Mouse (Mus musculus): ENCODE data around the gene Scin.
A peak's percentile ranks its signal among the peaks of the same experiment; 100 is the strongest.

Gene Scin

DNA sequence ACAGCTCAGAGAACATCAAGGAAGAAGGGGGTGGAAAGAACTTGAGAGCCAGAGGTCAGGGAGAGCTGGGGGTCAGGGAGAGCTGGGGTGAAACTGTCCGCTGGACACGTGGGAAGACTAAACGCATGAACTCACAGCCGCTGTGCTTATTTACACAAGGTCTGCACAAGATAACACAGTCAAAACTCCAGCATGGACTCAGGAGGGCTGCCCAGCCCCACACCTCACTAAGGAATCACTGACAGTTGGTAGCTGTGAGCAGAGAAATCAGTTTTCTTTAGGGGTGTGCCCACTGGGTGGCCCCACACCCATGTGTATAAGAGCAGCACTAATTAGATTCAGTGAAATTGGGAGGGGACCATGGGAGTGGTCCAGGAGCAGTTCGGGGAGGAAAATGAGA, 27.2 kb downstream of the Scin start:
- DNase-seq: no peak

- DNase-seq: no peak
Measured at GRCm38 (mm10) chr12:40104750-40105149, 29.3 kb downstream of the Scin start.

DNA sequence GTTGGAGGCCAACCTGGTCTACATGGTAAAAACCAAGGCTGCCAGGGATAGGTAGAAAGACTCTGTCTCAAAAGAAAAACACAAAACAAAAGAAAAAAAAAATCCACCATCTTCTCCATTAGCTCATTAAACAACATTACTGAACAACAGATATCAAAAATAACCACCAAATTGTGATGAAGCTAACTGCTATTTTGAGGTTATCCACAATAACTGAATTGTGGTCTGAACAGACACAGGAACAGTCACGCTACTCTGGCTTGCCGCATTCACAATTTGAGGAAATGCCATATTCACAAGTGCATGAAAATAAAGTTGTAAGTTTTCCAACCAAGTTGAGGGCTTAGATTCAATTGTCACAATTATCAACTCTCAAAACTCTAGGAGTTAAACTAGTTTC, 31.7 kb downstream of the Scin start:
- no peak for DNase-seq

DNA sequence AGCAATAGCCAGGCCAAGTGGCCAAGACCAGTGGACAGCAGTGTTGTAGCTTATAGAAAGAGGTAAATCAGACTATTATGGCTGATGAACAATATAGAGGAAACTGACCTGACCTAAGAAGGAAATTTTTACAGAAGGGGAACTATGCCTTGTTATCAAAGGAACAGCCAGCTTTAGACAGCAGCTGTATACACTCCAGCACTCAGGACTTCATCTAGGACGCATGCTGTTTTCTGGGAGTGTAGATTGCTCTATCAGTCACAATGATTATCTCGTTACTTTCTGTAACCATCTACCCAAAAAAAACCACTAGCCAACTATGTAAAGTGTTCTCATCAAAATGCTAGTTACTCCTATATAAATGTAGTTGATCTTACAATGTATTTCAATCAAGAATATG, 34.6 kb downstream of the Scin start:
- DNase-seq: no peak

GRCm38 (mm10) chr12:40097449-40097848, 36.6 kb downstream of the Scin start:
- DNase-seq: no peak

- DNase-seq: no peak
Measured at GRCm38 (mm10) chr12:40097023-40097422, 37.0 kb downstream of the Scin start.

DNA sequence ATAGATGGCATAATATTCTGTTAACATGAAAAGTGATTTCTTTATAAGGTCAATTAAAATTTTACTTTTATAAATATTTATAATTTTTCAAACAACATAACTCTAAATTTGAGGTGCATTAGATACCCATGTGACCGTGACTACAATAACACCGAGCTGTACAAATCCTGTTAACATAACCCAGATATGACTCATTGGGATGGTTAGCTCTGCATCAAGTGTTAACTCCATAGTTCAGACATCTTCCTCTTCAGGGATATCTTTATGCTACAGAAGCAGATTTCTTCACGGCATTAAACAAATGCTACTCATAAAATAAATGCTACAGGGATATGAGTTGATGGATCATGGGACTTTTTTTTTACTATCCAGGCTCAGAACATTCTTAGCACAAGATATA, 37.6 kb downstream of the Scin start:
- no peak for DNase-seq

DNA sequence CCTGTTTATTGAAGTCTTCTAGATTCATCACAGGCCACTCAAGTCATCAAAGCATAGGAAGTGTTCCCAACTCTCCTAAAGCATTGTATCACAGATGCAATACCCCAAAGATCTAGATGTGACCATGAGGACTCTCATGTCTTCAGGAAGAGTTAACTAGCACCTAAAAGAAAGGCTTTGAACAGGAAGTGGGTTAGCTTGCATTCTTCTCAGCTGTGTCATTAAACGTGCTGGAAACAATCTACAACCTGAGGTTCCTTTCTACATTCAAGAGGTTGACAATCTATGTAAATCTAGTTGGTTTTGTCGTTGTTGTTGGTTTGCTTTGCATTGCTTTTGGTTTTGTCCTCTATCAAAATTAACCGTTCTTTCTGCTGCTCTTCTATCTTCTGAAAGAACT, 44.0 kb downstream of the Scin start:
- DNase-seq: no peak

DNA sequence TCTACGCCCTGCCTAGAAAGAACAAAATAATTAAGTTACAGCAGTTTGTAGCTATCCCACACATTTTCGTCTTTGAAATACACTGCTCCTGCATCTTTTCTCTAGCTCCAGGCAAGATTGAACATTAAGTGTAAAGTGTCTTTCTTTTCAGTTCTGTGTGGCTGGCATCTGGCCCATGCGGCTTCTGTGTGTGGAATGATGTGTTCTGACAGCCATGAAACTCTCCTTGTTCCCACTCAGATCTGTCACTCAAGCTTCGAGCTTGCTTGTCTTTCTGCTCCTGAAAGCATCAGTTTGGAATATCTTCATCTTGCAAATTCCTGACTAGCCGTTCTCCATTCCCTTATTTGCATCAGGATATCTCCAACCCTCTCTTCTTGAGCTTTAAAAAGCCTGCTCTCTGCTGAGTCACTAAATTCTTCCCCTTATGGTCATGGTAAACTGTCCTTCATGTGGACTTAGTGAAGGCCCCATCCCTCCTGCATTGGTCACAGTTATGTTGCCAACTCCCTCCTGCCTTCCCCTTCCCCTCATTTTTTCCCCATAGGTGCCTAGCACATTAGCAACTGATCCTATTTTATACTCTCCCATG, 48.2 kb downstream of the Scin start:
- no peak for DNase-seq

DNA sequence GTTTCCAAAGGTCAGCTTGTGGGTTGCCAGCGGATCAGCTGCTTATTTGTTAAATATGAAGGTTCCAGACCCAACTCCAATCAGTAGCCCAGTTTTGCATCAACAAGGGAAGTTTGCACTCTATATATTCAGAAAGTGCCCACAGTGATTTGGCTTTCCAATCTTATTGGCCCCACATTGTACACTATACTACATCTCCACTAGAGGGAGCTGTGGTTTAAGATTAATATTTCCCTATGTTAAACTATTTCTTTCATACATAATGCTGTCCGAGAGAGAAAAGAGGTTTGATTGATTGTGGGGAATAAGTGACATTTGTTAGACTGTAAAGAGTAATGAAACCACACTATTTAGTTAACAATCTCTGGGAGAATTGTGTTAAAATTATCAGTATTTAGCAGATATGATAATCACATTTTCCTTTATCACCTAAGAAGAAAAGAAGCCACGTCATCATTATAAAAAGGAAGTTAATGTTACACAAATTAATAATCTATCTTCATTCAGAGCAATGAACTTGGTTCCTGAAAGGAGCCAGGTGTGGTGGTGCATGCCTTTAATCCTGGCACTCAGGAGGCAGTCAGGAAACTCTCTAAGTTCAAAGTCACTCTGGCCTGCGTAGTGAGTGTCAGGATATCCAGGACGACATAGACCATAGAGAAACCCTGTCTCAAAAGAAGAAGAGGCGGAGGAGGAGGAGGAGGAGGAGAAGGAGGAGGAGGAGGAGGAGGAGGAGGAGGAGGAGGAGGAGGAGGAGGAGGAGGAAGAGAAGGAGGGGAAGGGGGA, 51.4 kb downstream of the Scin start:
- DNase-seq: no peak

- no peak for DNase-seq
Measured at GRCm38 (mm10) chr12:40082048-40082447, 52.0 kb downstream of the Scin start.

GRCm38 (mm10) chr12:40073660-40074059, 60.4 kb downstream of the Scin start:
- no peak for DNase-seq

DNA sequence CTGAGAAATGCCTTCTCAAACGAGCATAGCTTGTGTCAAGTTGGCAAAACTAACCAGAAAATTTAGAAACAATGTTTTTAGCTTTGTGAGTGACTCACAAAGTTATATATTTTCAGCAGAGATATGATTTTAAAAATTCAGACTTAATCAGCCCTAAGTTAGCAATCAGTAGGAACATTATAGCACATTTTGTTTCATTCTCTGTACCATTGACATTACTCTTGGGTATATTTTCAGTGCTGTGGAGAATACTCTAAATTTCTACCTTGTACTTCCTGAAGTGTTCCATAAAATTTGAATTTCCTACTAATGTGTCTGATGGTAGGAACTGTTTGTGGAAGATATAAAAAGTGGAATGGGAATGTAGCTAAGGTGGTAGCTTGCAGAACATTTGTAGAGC, 87.0 kb downstream of the Scin start:
- DNase-seq: no peak

- no peak for DNase-seq
Measured at GRCm38 (mm10) chr12:40043816-40044585, 90.0 kb downstream of the Scin start.

DNA sequence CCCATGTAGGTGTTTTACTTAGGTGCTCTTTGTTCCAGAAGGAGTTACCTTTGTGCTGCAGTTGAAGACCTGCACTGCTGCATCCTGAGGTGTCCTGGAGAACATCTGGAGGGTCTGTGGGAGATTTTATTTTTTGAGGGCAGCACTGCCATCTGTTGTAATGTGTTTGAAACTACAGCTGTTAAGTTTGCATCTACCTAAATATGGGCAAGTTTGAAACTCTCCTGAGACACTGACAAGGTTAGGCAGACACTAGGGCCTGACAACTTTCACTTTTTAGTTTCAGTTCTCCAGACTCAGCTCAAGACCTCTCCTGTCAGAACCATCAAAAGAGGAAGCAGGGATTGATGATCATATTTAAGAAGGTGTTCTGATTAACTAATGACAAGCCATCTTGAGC, 94.0 kb downstream of the Scin start:
- peak in 1 of 2 experiments; percentile 18 for DNase-seq

DNA sequence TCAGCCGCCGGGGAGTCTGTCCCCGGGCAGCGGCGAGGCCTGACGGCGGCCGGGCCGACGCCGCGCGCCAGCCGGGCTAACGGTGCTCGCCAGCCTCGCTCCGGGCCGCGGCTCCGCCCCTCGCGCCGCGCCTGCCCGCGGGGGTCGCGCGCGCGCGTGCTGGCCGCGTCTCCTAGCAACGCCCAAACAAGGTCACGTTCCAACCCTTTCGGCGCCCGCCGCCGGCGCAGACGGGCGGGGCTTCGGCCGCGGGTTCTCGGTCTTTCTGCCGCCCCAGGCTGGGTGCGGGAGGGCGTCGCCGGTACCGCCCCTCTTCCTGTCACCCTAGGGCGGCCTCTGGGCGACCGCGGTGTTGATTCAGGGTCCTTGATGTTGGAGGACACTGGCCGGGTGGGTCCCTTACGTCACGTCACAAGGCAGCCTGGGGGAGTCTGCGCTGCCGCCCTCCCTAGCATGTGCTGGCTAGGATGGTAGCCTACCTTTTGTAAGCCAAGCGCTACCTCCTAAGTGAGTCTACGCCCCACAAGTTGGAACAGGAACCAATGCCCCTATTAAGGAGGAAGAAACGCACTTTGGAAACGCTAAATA, 96.1 kb downstream of the Scin start, which contains the start of gene Arl4a:
Arl4a (minus strand) TSS at position 150 of the 588 bp plus-strand sequence.
- peak; percentile 89 to 91 for DNase-seq

DNA sequence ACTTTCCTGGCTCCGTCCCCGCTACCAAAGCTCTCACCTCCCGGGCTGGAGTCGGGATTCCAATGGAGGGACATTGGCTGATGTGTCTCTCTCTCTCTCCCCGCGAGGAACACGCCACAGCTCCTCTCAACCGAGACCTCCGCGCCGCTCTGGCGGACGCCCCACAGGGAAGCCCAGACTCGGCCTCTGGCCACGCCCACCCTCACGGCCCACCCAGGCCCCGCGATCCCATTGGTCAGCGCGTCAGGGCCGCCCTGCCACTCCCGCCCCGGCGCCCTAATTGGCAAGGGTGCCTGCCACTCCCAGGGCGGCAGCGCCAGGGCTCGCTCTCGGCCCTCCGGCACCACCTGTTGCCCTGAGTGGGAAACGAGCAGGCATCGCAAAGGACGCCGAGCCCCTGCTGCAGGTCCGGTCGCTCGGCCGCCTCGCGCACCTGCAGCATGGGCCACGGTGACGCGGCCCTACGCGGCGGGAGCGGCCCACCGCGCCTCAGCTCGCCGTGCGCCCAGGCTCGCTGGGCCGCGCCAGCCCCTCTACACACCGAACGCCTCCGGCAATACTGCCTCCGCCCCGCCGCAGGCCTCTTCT, 96.7 kb downstream of the Scin start:
- peak; percentile 98 to 99 for DNase-seq

- peak in 1 of 2 experiments; percentile 9 for DNase-seq
Measured at GRCm38 (mm10) chr12:40036666-40037065, 97.4 kb downstream of the Scin start.

DNA sequence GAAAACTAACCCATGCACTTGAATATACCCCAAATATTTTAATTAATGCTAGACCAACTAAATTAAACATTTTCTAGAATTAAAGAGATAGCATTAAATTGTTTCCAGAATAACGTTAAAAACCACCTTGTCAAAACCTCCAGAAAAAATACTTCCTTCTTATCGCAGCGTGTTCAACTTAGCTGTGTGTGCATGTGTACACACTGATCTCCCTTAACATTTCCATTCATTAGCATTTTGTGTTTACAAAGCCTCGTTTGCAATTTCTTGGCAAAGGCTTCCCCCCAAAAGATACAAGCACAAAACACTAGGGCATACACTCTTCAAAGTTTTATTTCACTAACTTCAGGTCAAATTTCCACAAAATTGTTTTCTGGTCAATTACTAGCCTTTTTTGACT, 98.5 kb downstream of the Scin start:
- no peak for DNase-seq

DNA sequence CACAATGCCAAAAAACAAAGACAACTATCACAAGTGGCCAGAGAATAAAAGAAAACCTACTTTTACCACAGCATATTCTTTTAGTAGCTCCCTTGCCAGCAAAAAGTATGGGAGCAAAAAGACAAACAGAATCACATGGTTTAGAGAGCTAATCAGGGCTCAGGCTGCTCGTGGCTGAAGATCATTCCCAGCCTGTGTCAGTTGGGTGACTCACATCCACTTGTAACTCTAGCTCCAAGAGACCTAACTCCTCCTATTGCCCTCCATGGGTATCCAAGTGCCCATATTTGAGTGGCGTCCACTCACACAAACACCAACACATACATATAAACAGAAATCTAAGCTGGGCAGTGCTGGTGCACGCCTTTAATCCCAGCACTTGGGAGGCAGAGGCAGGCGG, 104.8 kb downstream of the Scin start:
- no peak for DNase-seq

GRCm38 (mm10) chr12:40027846-40028245, 106.2 kb downstream of the Scin start:
- no peak for DNase-seq

DNA sequence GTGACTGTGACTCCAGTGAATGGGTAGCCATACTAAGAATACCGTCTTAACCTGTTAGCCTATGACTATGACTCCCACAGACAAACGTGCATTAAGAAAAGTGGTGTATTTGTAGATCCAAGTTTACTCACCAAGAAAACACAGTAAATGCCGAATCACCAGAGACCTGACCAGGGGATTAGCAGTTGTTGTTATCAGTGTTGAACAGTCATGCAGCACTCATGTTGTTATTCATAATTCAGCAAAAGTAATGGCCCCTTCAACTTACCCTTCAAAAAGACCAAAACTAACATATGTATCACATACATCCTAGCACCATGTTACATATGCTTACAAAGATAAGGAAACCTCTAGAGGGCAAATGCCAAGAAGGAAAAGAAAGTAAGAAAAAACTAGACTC, 106.6 kb downstream of the Scin start:
- DNase-seq: no peak

DNA sequence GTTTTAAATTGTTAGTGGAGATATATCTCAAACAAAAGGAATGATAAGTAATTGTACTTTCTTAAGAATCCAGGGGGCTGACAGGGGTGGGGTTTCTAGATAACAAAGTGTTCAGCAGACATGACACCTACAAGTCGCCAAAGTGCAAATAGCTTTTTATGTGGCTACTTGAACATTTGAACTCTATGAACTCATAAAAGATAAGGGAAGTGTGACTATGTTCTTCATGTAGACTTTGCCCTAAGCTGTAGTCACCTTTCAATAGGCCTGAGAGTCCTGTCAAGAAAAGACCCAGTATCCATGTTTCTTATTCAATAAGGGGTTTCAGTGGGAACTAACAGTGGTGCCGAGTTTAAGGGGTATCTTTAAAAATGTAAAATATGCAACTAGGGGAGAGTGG, 110.1 kb downstream of the Scin start:
- no peak for DNase-seq

All from spleen, adult 18-20 months (tissue).